Mouse (Mus musculus) mouse embryonic stem cell (cell line): Measurements from ENCODE around the gene Parp11.

Source experiments
- in situ Hi-C, 2 experiments: fragments of 300-500 bp; cut with MboI; formaldehyde crosslinking; loops; 1 replicate in 1 of 2; 3 replicates in 1 of 2; pipeline ENCODE4 v1.14.3; 2019 to 2020; ENCODE audit warnings: low sequenced_read_pairs in 2 of 2, low pct_unique_long_range_greater_than_20kb in 1 of 2, mixed read lengths in 1 of 2; ENCODE audit not compliant: unreplicated experiment in 1 of 2

Gene Parp11

GRCm38 (mm10) chr6:127442584-127442983 lies 4.1 kb upstream of the Parp11 start:
- in situ Hi-C loops: loop anchor here in 1 of 2 experiments (10.0 kb wide), 1 partner anchor 298 kb away; no protein-coding TSS in a partner anchor

- in situ Hi-C loops: loop anchor here in 1 of 2 experiments (10.0 kb wide), 1 partner anchor 299 kb away; no protein-coding TSS in a partner anchor
These were observed 2.7 kb upstream of the Parp11 start for GRCm38 (mm10) chr6:127443910-127444309.

DNA sequence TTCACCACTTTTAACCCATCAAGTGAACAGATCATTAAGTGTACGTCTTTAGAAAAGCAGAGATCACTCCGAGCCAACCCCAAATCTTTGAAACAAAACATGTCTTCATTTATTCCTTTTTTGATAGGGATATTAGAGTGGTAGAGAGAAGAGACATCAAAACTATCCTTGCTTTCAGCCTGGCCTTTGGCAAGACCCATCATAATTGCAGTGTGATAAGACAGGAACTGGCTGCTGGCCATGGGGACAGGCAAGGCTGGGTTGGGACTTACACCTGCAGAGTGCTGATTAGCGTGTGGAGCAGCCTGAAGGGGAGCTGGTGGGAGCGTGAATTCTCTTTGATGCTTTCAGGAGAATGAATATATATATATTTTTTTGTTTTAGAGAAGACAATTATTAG lies 2.2 kb upstream of the Parp11 start:
- in situ Hi-C loops: loop anchor here in 1 of 2 experiments (10.0 kb wide), 1 partner anchor 300 kb away; no protein-coding TSS in a partner anchor

GRCm38 (mm10) chr6:127447686-127448460 lies 1.2 kb downstream of the Parp11 start:
- in situ Hi-C loops: loop anchor here in 1 of 2 experiments (10.0 kb wide), 1 partner anchor 303 kb away; no protein-coding TSS in a partner anchor

GRCm38 (mm10) chr6:127448869-127449268 lies 2.2 kb downstream of the Parp11 start:
- in situ Hi-C loops: loop anchor here in 1 of 2 experiments (10.0 kb wide), 1 partner anchor 304 kb away; no protein-coding TSS in a partner anchor

DNA sequence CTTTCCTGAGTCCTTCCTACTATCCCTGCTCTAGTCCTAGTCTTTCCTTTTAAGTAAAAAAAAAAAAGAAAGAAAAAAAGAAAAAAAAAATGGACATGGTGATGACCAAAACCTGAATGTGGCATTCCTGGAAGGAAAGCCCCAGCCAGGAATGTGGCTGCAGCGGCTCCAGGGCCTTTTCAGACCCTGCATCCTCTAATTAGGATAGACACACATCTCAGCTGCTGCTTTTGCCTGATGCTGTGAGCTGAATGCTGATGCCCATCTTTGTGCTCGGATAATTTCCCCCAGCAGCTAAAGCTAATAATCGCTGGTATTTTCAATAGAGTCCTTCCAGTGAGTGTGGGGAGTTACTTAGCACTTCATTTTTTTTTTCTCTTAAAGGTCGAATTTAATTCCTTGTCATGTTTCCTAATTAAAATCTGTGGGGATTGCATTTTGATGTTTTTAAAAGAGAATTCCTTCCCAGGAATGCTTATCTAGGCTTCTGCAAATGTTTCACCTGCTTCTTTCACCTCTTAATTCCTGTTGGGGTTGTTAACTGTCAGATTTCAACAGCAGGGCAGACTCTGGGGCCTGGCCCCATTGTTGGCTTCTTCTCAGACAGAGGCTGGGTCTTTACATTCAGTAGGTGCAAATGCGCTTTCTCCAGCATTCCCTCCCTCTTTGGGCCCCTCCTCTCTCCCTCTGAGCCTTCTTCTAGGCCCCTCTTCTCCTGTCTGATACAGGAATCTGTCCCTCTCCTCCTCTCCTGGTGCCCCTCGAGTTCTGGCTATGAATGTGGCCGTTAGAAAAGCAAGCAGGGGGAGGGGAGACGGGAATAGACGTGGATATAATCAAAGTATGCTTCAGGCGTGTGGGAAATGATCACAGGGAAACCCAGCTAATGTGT lies 3.1 kb downstream of the Parp11 start:
- in situ Hi-C loops: loop anchor here in 1 of 2 experiments (10.0 kb wide), 1 partner anchor 305 kb away; no protein-coding TSS in a partner anchor

DNA sequence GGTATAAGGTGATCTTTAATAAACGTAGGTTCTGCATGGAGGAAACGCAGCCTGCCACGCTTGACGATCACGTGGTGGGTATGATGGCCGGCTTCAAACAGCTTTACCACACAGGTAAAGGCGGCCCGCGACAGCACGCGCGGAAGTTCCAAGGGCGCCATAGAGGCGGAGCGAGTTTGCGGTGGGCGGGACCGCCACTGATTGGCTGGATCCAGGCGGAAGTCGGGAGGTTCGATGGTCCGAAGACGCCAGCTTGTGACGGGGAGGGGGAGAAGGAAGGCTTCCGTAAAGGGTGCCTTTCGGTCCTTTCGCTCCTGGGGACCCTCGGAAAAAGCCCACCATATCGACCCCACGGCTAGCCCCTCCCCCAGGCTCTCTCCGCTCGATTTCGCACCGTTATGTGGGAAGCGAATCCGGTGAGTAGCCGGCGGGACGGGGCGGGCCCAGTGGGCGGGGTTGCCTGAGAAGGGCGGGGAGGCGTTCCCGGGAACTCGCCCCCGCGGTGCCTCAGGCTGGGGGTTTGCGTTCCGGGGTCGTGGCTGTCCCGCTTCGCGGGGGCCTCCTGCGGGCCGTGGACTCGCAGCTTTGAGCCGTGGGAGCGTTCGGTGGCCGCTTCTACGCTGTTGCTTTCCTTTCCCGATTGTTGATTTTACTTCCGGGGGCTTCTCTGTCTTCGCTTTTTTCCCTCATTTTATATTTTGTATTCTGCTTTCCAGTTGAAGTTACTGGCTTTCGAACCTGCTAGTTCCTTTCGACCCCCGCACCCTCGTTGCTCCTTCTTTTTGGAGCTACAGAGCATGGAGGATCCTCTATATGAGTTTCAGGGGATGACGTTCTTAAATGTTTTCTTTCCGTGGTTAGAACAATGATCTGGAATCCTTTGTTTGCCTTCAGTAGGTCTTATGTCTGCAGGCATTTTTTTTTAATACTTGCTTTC lies 7.0 kb downstream of the Parp11 start:
- in situ Hi-C loops: no loop called here

GRCm38 (mm10) chr6:127454344-127454707 lies 7.7 kb downstream of the Parp11 start:
- in situ Hi-C loops: no loop called here

DNA sequence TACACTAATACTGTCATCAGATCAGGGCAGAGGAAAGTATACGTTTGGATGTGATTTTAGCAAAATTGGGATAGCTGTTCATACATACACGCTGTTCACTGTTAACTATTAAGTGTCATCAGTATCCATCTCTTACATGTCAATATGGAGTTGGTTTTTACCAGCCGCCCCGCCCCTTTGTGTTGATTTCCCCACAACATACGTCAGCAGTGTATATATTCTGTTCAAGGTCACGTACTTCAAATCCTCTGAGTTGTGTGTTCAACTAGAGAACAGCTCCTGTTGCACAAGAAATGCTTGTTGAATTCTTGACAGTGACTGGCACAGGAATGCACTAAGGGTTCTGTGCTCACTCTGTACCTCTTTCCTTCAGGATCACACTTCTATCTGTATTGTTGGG lies 8.2 kb downstream of the Parp11 start:
- in situ Hi-C loops: no loop called here

- in situ Hi-C loops: no loop called here
These were observed 8.8 kb downstream of the Parp11 start for GRCm38 (mm10) chr6:127455440-127455839.

DNA sequence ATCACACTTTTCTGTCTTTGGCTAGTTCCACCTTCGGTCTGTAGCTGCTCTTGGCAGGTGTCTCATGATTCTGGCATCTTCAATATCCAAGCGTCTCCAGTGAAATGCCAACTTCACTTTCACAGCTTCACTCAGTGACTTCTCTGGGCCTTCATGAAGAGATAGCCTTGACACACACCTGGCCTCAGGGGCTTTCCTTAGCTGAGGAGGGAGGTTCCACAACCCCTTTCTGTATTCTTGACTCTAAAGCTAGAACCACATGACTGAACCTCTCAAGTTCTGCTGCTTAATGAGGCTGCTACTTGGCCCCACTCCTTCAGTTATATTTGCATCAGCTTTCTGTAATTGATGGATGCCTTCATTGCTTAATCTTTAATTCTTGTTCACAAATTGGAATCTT lies 10.1 kb downstream of the Parp11 start:
- in situ Hi-C loops: no loop called here

DNA sequence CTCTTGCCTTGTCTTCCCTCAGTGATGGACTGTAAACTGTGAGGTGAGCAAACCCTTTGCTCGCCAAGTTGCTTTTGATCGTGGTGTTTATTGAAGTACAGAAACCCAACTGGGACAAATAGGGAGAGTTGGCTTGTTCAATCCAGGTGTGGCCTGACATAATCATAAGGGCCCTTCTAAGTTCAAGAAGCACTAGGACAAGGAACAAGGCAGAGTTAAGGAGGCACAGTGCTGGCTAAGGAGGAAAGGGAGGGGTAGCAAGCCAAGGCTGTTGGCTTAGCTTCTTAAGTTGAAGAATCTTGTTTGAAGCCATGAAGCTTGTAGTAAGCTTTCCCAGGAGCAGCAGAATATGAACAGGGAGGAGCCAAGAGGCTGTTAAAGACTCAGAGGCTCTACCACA lies 13.1 kb downstream of the Parp11 start:
- in situ Hi-C loops: no loop called here

DNA sequence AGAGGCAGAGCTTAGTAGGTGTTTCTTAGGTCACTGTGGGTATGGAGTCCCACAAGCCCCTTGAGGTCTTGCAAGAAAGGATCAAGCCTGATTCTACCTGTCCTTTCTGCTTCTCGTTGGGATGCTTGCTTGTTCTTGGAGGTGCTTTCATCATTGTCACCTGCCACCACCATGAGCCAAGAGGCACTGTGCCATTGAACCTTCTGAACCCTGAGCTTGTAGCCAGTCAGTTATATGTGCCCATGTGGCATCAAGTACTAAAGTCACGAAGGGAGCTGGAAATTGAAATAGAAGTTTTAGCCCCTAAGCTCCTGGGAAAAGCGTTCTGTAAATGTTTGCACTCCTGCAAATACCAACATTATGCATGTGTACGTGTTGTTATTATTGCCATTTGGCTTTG lies 14.9 kb downstream of the Parp11 start:
- in situ Hi-C loops: no loop called here

DNA sequence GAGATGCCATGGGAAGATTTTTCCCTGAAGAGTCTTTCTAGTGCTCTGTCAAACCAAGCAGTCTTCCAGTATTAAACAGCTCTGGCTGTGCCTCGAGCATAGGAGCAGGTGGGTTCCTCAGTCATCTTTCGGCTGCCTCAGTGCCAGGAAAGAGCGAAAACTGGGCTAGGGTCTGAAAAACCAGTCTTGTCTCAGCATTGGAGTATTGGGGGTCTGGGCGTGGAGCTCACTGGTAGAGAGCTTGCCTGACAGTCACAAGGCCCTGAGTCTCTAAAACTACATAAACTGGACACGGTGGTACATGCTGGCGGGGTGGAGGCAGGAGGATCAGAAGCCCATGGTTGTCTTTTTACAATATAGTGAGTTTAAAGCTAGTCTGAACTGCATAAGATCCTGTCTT lies 15.6 kb downstream of the Parp11 start:
- in situ Hi-C loops: no loop called here

- in situ Hi-C loops: no loop called here
These were observed 16.8 kb downstream of the Parp11 start for GRCm38 (mm10) chr6:127463273-127464001.

DNA sequence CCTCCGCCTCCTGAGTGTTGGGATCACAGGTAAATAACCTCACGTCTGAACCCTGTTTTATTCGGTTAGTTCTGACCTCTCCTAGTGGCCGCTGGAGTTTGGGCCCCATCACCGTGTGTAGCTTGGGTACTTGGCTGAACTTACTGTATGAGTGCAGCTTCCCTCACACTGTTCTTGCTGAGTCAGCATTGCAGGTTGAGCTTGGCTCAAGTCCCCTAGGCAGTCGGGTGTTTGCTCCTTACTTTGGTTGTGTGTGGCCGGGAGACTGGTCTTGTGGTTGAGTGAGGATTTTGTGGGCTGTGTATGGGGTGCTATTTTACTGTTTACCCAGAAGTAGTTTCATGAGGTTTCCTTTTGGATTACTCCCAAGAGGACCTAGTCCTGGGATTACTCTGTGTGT lies 17.9 kb downstream of the Parp11 start:
- in situ Hi-C loops: no loop called here

GRCm38 (mm10) chr6:127466749-127467310 lies 20.2 kb downstream of the Parp11 start:
- in situ Hi-C loops: no loop called here
